ENCODE assay signal across 8 mouse cellular contexts in the genomic region with DNA sequence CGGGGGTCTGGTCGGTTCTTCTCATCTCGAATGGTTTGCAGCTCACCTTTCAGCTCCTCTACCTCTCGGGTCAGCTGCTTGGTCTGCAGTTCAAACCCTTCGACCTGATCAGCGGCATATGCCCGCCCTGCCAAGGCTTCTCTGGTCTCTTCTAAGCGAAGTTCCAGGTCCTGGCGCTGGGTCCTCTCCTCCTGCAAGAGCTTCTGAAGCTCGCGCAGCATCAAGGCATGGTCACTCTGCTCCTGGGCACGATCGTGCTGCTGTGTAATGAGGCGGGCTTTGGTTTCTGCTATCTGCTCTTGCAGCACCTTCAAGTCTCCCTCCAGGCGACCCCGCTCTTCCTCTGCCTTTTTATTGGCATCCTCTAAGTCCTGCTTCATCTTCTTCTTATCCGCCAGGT. TPM values are rescaled to one million over a fixed set of nuclear protein-coding genes. Genes with fewer than 3 reads are reported as not detected.
A peak's percentile ranks its signal among the peaks of the same experiment; 100 is the strongest.
DNase-seq lines count a peak whose midpoint lies in the region; ATAC-seq and TF ChIP-seq lines count a peak whose summit lies in the region.

No protein-coding gene starts in this region.

- peaks cover 20% of the 10 kb centered on the region; the same call in 1 of the 2 replicates for H3K79me2 ChIP-seq in liver, adult 2 months (ENCODE audit: control insufficient read depth, insufficient read depth, low read length)

- H3K4me1 ChIP-seq in liver, adult 2 months (ENCODE audit: control insufficient read depth, insufficient read depth, low read length), result peaks cover 39% of the 10 kb centered on the region
- H3K4me1 ChIP-seq in embryonic facial prominence, embryonic 13.5 days, result peaks cover 35% of the 10 kb centered on the region
- peaks cover 34% of the 10 kb centered on the region for H3K4me1 ChIP-seq in hindbrain, embryonic 16.5 days (ENCODE audit: control insufficient read depth, insufficient read depth, low read depth, low read length)
- H3K4me1 ChIP-seq in midbrain, postnatal 0 days (ENCODE audit: insufficient read depth, low read length), result peaks cover 24% of the 10 kb centered on the region

- peak overlapping the region; percentile 95 for H3K4me2 ChIP-seq in embryonic facial prominence, embryonic 13.5 days
- peak overlapping the region; percentile 84 for H3K4me2 ChIP-seq in hindbrain, embryonic 16.5 days (ENCODE audit: low read length)
- peak overlapping the region; percentile 97 for H3K4me2 ChIP-seq in midbrain, postnatal 0 days (ENCODE audit: low read depth, low read length, poor library complexity, severe bottlenecking)

- no peak overlapping the region for H3K9ac ChIP-seq in liver, adult 2 months (ENCODE audit: low read depth, low read length)
- H3K9ac ChIP-seq in embryonic facial prominence, embryonic 13.5 days, result peak overlapping the region; percentile 89
- H3K9ac ChIP-seq in hindbrain, embryonic 16.5 days (ENCODE audit: low read depth, low read length), result no peak overlapping the region
- H3K9ac ChIP-seq in midbrain, postnatal 0 days (replicated peaks; ENCODE audit: low read length, poor library complexity, severe bottlenecking), result peak overlapping the region; percentile 2; the same call in 1 of the 2 replicates

- H3K36me3 ChIP-seq in liver, adult 2 months (ENCODE audit: control insufficient read depth, insufficient read depth, low read length), result peaks cover 9% of the 10 kb centered on the region
- peaks cover 33% of the 10 kb centered on the region for H3K36me3 ChIP-seq in embryonic facial prominence, embryonic 13.5 days
- peaks cover 31% of the 10 kb centered on the region for H3K36me3 ChIP-seq in hindbrain, embryonic 16.5 days (ENCODE audit: control insufficient read depth, insufficient read depth, low read length)
- peaks cover 26% of the 10 kb centered on the region for H3K36me3 ChIP-seq in midbrain, postnatal 0 days (ENCODE audit: insufficient read depth, low read length)

- no peaks in the 10 kb centered on the region for H3K27me3 ChIP-seq in liver, adult 2 months (ENCODE audit: control insufficient read depth, insufficient read depth, low read length)
- no peaks in the 10 kb centered on the region for H3K27me3 ChIP-seq in embryonic facial prominence, embryonic 13.5 days
- H3K27me3 ChIP-seq in hindbrain, embryonic 16.5 days (replicated peaks; ENCODE audit: control insufficient read depth, insufficient read depth, low read length), result no peaks in the 10 kb centered on the region
- no peaks in the 10 kb centered on the region for H3K27me3 ChIP-seq in midbrain, postnatal 0 days (ENCODE audit: insufficient read depth, low read length)

- 33% methylated on average over 17 of the region's 17 CpGs for WGBS in liver, adult 2 months
- 80% methylated on average over 17 of the region's 17 CpGs for WGBS in embryonic facial prominence, embryonic 13.5 days
- WGBS in hindbrain, embryonic 16.5 days, result 80% methylated on average over 17 of the region's 17 CpGs
- 88% methylated on average over 17 of the region's 17 CpGs for WGBS in midbrain, postnatal 0 days

- no peak for ATAC-seq in embryonic facial prominence, embryonic 13.5 days (ENCODE audit: insufficient number of reproducible peaks, insufficient read depth, low FRiP score, low TSS enrichment, low read depth)
- ATAC-seq in hindbrain, embryonic 16.5 days, result no peak
- no peak for ATAC-seq in midbrain, postnatal 0 days (ENCODE audit: low FRiP score)

- peak overlapping the region; percentile 72; the same call in 1 of the 2 replicates for H3K27ac ChIP-seq in liver, adult 2 months (replicated peaks; ENCODE audit: insufficient read depth, low read depth, low read length)
- no peak overlapping the region for H3K27ac ChIP-seq in embryonic facial prominence, embryonic 13.5 days
- no peak overlapping the region for H3K27ac ChIP-seq in hindbrain, embryonic 16.5 days (ENCODE audit: low read depth, low read length)
- H3K27ac ChIP-seq in midbrain, postnatal 0 days (ENCODE audit: low read depth, low read length), result no peak overlapping the region

- TF ChIP-seq CTCF in liver, adult 2 months (IDR thresholded peaks at IDR 0.05; ENCODE audit: low read depth, low read length), result no peak
- TF ChIP-seq CTCF in midbrain, postnatal 0 days (IDR thresholded peaks at IDR 0.05), result no peak

- H3K9me3 ChIP-seq in embryonic facial prominence, embryonic 13.5 days, result no peaks in the 10 kb centered on the region
- no peaks in the 10 kb centered on the region for H3K9me3 ChIP-seq in hindbrain, embryonic 16.5 days (ENCODE audit: control insufficient read depth, low read length)
- H3K9me3 ChIP-seq in midbrain, postnatal 0 days (ENCODE audit: low read length), result no peaks in the 10 kb centered on the region

- no peak for TF ChIP-seq POLR2A in liver, adult 2 months (IDR thresholded peaks at IDR 0.05; ENCODE audit: extremely low read depth, insufficient read depth, low read length)

- H3K4me3 ChIP-seq in liver, adult 2 months (ENCODE audit: insufficient read depth, low read depth, low read length), result peak overlapping the region; percentile 66
- H3K4me3 ChIP-seq in embryonic facial prominence, embryonic 13.5 days, result peak overlapping the region; percentile 90
- peak overlapping the region; percentile 56 for H3K4me3 ChIP-seq in hindbrain, embryonic 16.5 days (ENCODE audit: low read length)
- peak overlapping the region; percentile 84 for H3K4me3 ChIP-seq in midbrain, postnatal 0 days (ENCODE audit: low read depth, low read length)

- DNase-seq in liver, adult 2 months (ENCODE audit: extremely low read depth, low read depth, low spot score), result peak; percentile 31
- DNase-seq in liver, result no peak
- no peak for DNase-seq in midbrain, postnatal 0 days (ENCODE audit: low spot score)
- DNase-seq in urinary bladder, adult 18-20 months (ENCODE audit: low spot score in 2 of 2), result no peak
- no peak for DNase-seq in cerebellum, adult 9-10 months
- DNase-seq in thymus, postnatal 10 days (ENCODE audit: low spot score in 2 of 2), result no peak

RNA-seq across cellular contexts. Expression of a gene that starts 3.0 kb away (rescaled TPM):
- 165 and 194 TPM in 2 replicates for total RNA-seq in liver, adult 2 months (2014; rRNA removed)
- polyA plus RNA-seq in liver, adult 2 months (2012; rRNA removed), result 215 and 326 TPM in 2 replicates
- polyA plus RNA-seq in embryonic facial prominence, embryonic 13.5 days (2015; fragmentation: Nextera tagmentation; extraction: Ambion mirVana), result 358 and 407 TPM in 2 replicates
- polyA plus RNA-seq in hindbrain, embryonic 16.5 days (2015; fragmentation: Nextera tagmentation; extraction: Ambion mirVana), result 450 and 472 TPM in 2 replicates
- total RNA-seq in midbrain, postnatal 0 days (2014; rRNA removed), result 378 and 412 TPM in 2 replicates
- polyA plus RNA-seq in midbrain, postnatal 0 days (2015; fragmentation: Nextera tagmentation; extraction: Ambion mirVana), result 456 and 484 TPM in 2 replicates

RNA-seq across cellular contexts. Expression of a gene that starts 7.2 kb away (rescaled TPM):
- 0.09 TPM in 1 of 2 replicates, not detected in the other for total RNA-seq in liver, adult 2 months (2014; rRNA removed)
- 0.06 TPM in 1 of 2 replicates, not detected in the other for polyA plus RNA-seq in liver, adult 2 months (2012; rRNA removed)
- not detected in 2 replicates for polyA plus RNA-seq in embryonic facial prominence, embryonic 13.5 days (2015; fragmentation: Nextera tagmentation; extraction: Ambion mirVana)
- not detected in 2 replicates for polyA plus RNA-seq in hindbrain, embryonic 16.5 days (2015; fragmentation: Nextera tagmentation; extraction: Ambion mirVana)
- 0.19 TPM in 1 of 2 replicates, not detected in the other for total RNA-seq in midbrain, postnatal 0 days (2014; rRNA removed)
- polyA plus RNA-seq in midbrain, postnatal 0 days (2015; fragmentation: Nextera tagmentation; extraction: Ambion mirVana), result not detected in 2 replicates

RNA-seq across cellular contexts. Expression of a gene that starts 7.8 kb away (rescaled TPM):
- total RNA-seq in liver, adult 2 months (2014; rRNA removed), result 9.9 and 12.0 TPM in 2 replicates
- 3.9 and 4.3 TPM in 2 replicates for polyA plus RNA-seq in liver, adult 2 months (2012; rRNA removed)
- 9.9 and 12.2 TPM in 2 replicates for polyA plus RNA-seq in embryonic facial prominence, embryonic 13.5 days (2015; fragmentation: Nextera tagmentation; extraction: Ambion mirVana)
- 10.4 and 12.6 TPM in 2 replicates for polyA plus RNA-seq in hindbrain, embryonic 16.5 days (2015; fragmentation: Nextera tagmentation; extraction: Ambion mirVana)
- 11.2 and 14.6 TPM in 2 replicates for total RNA-seq in midbrain, postnatal 0 days (2014; rRNA removed)
- polyA plus RNA-seq in midbrain, postnatal 0 days (2015; fragmentation: Nextera tagmentation; extraction: Ambion mirVana), result 8.6 and 8.7 TPM in 2 replicates

RNA-seq across cellular contexts. Expression of a gene that starts 22.6 kb away (rescaled TPM):
- 8.7 and 12.3 TPM in 2 replicates for total RNA-seq in liver, adult 2 months (2014; rRNA removed)
- 1.5 and 1.7 TPM in 2 replicates for polyA plus RNA-seq in liver, adult 2 months (2012; rRNA removed)
- polyA plus RNA-seq in embryonic facial prominence, embryonic 13.5 days (2015; fragmentation: Nextera tagmentation; extraction: Ambion mirVana), result 16.6 and 20.4 TPM in 2 replicates
- polyA plus RNA-seq in hindbrain, embryonic 16.5 days (2015; fragmentation: Nextera tagmentation; extraction: Ambion mirVana), result 15.0 and 18.2 TPM in 2 replicates
- 24.1 and 28.6 TPM in 2 replicates for total RNA-seq in midbrain, postnatal 0 days (2014; rRNA removed)
- polyA plus RNA-seq in midbrain, postnatal 0 days (2015; fragmentation: Nextera tagmentation; extraction: Ambion mirVana), result 16.6 and 22.1 TPM in 2 replicates

RNA-seq across cellular contexts. Expression of a gene that starts 28.8 kb away (rescaled TPM):
- total RNA-seq in liver, adult 2 months (2014; rRNA removed), result not detected in 2 replicates
- not detected in 2 replicates for polyA plus RNA-seq in liver, adult 2 months (2012; rRNA removed)
- polyA plus RNA-seq in embryonic facial prominence, embryonic 13.5 days (2015; fragmentation: Nextera tagmentation; extraction: Ambion mirVana), result not detected in 2 replicates
- polyA plus RNA-seq in hindbrain, embryonic 16.5 days (2015; fragmentation: Nextera tagmentation; extraction: Ambion mirVana), result 0.29 TPM in 1 of 2 replicates, not detected in the other
- total RNA-seq in midbrain, postnatal 0 days (2014; rRNA removed), result not detected in 2 replicates
- polyA plus RNA-seq in midbrain, postnatal 0 days (2015; fragmentation: Nextera tagmentation; extraction: Ambion mirVana), result 0.37 TPM in 1 of 2 replicates, not detected in the other

Comparison
In these comparisons a context has a peak if more than half of its experiments do, and no peak if none do; other contexts are left out.
1. H3K9ac ChIP-seq: peak in embryonic facial prominence, embryonic 13.5 days (single experiment) and midbrain, postnatal 0 days (single experiment); none in liver, adult 2 months (single experiment) and hindbrain, embryonic 16.5 days (single experiment).
2. Peak in every context shown above with its lines, with median percentiles within 50 percentile points of each other: H3K4me3 ChIP-seq and H3K4me2 ChIP-seq.